Mouse (Mus musculus): ENCODE results near the gene E130208F15Rik.

The E130208F15Rik gene

GRCm38 (mm10) chr7:30321539-30322284 is at the start of gene E130208F15Rik:
Gene E130208F15Rik (plus strand): TSS chr7:30321740.
- in situ Hi-C loops (cut with MboI, MseI), result loop anchor here (10.0 kb wide), 1 partner anchor 1927 kb away; the partner anchor contains the start of genes Med29 and Paf1

DNA sequence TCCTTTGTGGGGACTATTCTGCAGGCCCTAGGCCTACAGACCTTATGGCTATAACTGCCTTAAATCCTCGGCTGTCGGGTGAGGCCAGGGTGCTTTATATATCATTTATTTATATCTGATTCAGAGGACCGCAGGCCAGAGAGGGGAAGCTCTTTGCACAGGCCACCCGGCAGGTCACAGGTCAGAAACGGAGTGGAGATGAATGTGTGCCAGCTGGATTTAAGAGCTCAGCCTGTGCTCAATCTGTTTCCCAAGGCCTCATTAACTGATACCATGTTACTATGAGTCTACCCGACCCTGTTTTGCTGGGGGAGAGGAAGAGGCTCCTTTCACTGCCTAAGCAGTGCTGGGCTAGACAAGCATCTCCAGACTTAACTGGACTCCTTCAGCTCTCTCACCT is 47.2 kb upstream of the E130208F15Rik start:
- in situ Hi-C loops (cut with MboI, MseI), result no loop called here

DNA sequence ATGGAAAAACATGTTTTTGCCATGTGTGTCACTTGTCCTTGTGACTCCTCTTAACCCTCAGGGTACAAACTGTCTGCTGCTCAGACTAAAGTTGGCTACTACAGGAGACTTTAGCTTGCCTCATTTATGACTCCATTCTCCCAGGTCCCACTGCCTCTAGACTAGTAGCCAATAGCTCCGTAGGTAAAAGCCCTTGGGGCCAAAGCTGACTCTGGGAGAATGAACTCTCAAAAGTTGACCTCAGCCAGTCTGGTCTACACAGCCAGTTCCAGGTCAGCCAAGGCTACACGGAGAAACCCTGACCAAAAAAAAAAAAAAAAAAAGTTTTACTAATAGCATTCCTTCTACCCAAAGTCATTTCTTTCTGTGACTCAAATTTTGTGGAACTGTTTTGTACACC is 42.6 kb upstream of the E130208F15Rik start:
- in situ Hi-C loops (cut with MboI, MseI), result no loop called here

DNA sequence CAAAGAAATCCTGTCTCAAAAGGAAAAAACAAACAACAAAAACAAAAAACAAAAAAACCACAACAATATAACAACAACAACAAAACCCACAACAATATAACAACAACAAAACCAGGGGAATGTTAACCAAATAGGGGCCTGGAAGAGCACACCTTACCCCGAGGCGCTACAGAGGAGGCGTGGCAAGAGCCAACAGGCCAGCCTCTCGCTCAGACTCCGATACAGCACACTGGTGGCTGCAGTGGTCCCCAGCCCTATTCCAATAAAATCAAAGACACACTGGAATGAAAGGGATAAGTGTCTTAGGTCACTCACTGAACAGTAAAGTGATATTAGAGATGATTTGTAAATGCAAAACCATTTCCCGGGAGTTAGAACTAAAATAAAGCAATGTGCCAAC is 42.0 kb upstream of the E130208F15Rik start:
- in situ Hi-C loops (cut with MboI, MseI), result no loop called here

DNA sequence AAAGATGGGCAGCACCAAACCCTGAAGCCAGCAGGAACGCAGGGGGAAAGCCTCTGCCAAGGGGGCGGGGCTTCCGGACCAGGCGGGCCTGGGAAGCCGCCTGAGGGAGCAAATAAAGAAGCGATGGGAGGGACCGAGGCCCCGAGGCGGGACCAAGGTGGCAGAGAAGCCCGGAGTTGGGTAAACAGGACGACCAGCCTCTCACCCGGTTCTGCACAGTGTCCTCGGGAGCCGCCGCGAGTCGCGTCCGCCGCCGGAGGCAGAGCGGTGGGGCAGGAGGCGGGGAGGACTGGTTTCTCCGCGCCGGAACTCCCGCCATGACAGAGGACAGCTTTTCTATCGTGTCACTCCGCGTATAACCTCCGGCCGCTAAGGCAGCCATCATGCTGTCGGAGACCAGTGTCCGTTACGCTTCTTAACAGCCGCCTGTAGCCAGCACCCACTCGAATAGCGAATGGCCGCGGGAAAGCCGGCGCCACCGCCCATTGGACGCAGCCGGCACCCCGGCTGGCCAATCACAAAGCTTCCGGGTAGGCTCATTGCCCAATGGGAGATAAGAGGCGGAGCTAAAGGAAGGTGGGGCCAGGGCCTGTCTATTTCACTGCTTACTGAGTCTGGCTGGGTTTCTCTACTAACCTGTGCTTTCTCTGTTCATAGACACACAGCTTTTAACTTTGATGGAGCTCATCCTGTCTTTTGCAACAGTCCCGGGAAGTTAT is 41.4 kb upstream of the E130208F15Rik start, which contains the start of the genes Thap8 and Wdr62:
Thap8 (plus strand) TSS at position 144 of the 719 bp plus-strand sequence.
Wdr62 (minus strand) TSS at position 469 of the 719 bp plus-strand sequence.
- in situ Hi-C loops (cut with MboI, MseI), result no loop called here

- in situ Hi-C loops (cut with MboI, MseI), result no loop called here
Measured at GRCm38 (mm10) chr7:30280670-30281138, 40.8 kb upstream of the E130208F15Rik start.

DNA sequence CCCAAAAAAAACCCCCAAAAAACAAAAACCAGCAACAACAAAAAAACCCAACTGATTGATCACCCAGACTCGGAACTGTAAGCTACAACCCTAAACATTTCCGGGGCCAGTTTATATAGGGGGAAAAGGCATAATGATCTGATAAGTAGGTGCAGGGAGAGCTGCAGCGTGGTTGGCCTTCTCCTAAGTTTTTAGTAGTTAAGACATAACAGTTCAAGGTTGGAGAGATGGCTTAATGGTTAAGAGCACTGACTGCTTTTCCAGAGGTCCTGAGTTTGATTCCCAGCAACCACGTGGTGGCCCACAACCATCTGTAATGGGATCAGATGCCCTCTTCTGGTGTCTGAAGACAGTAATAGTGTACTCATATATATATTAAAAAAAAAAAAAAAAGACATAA is 40.0 kb upstream of the E130208F15Rik start:
- in situ Hi-C loops (cut with MboI, MseI), result no loop called here

- in situ Hi-C loops (cut with MboI, MseI), result no loop called here
Measured at GRCm38 (mm10) chr7:30282740-30283139, 38.8 kb upstream of the E130208F15Rik start.

GRCm38 (mm10) chr7:30286701-30287410 is 34.7 kb upstream of the E130208F15Rik start:
- in situ Hi-C loops (cut with MboI, MseI), result no loop called here

GRCm38 (mm10) chr7:30288046-30288445 is 33.5 kb upstream of the E130208F15Rik start:
- in situ Hi-C loops (cut with MboI, MseI), result no loop called here

- in situ Hi-C loops (cut with MboI, MseI), result no loop called here
Measured at GRCm38 (mm10) chr7:30289071-30289713, 32.3 kb upstream of the E130208F15Rik start.

- in situ Hi-C loops (cut with MboI, MseI), result no loop called here
Measured at GRCm38 (mm10) chr7:30289714-30290399, 31.7 kb upstream of the E130208F15Rik start.

- in situ Hi-C loops (cut with MboI, MseI), result no loop called here
Measured at GRCm38 (mm10) chr7:30291215-30292131, 30.1 kb upstream of the E130208F15Rik start, which contains the start of gene Clip3. Gene Clip3 (plus strand): TSS chr7:30291728.

GRCm38 (mm10) chr7:30293795-30294194 is 27.7 kb upstream of the E130208F15Rik start:
- in situ Hi-C loops (cut with MboI, MseI), result no loop called here

GRCm38 (mm10) chr7:30294296-30294695 is 27.2 kb upstream of the E130208F15Rik start:
- in situ Hi-C loops (cut with MboI, MseI), result no loop called here

DNA sequence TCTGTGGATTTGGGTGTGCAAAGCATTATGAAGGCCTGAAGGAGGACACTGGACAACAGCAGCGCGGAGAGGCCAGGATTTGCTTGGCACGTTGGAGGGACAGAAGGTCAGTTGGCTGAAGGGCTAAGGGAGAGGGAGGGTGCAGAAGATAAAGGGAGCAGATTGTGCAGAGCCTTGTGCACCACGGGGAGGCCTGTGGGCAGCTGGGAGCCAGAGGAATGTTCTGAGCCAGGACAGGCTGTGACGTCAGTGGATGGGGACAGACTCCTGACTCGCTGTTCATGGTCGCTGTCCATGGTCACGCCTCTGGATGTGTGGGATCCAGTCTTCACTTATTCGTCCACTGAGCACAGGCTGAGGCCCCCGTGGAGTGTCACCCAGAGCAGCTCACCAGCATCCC is 26.4 kb upstream of the E130208F15Rik start:
- in situ Hi-C loops (cut with MboI, MseI), result no loop called here

DNA sequence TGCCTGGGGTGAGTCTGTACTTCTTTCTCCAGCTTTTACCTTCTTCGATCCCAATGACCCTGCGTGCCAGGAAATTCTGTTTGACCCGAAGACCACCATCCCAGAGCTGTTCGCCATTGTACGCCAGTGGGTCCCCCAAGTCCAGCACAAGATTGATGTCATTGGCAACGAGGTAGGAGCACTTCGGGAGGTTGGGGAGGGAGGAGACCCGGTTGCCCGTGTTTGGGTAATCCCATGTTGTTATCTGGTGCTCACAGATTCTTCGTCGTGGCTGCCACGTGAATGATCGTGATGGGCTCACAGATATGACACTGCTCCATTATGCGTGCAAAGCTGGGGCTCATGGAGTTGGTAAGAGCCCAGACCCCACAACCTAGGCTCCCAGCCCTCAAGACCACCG is 24.7 kb upstream of the E130208F15Rik start:
- in situ Hi-C loops (cut with MboI, MseI), result no loop called here

- in situ Hi-C loops (cut with MboI, MseI), result no loop called here
Measured at GRCm38 (mm10) chr7:30297266-30297665, 24.3 kb upstream of the E130208F15Rik start.

GRCm38 (mm10) chr7:30300914-30301313 is 20.6 kb upstream of the E130208F15Rik start:
- in situ Hi-C loops (cut with MboI, MseI), result no loop called here

Measured in T-helper 2 cell (primary cell).